Comparison of ENCODE assay signal across 7 mouse cellular contexts in genomic region chr5:67845190-67845691, GRCm38 (mm10). TPM values are rescaled to one million over a fixed set of nuclear protein-coding genes. Genes with fewer than 3 reads are reported as not detected.
DNase-seq lines count a peak whose midpoint lies in the region; ATAC-seq and TF ChIP-seq lines count a peak whose summit lies in the region.

No protein-coding gene starts in this region.

- in situ Hi-C loops in CH12.LX (cut with MboI; ENCODE audit: low pct_ligation_motif_present, low pct_unique_long_range_greater_than_20kb, low sequenced_read_pairs), result no loop called here

- 24% methylated on average over 8 of the region's 8 CpGs for WGBS in embryonic facial prominence, embryonic 15.5 days
- 3% methylated on average over 8 of the region's 8 CpGs for WGBS in kidney, embryonic 14.5 days
- 18% methylated on average over 8 of the region's 8 CpGs for WGBS in small intestine, adult 2 months

- no peaks in the 10 kb centered on the region; the same call in none of the 2 replicates for H3K79me2 ChIP-seq in CH12.LX (replicated peaks; ENCODE audit: control insufficient read depth, extremely low read depth, insufficient read depth, poor library complexity, severe bottlenecking)

- no peak for TF ChIP-seq EP300 in CH12.LX (IDR thresholded peaks at IDR 0.05; ENCODE audit: low read length)

- TF ChIP-seq RAD21 in CH12.LX (IDR thresholded peaks at IDR 0.05; ENCODE audit: low read depth, low read length), result no peak

- no peak for ATAC-seq in embryonic facial prominence, embryonic 15.5 days (ENCODE audit: insufficient number of reproducible peaks, low FRiP score, low TSS enrichment, low read depth)
- ATAC-seq in kidney, embryonic 14.5 days (ENCODE audit: low FRiP score, low TSS enrichment), result peak; percentile 14; the same call in 1 of the 2 replicates

- peaks cover 0 to 9% of the 10 kb centered on the region in 2 experiments for H3K36me3 ChIP-seq in CH12.LX (replicated peaks in 1 of 2; ENCODE audit: control insufficient read depth in 1 of 2, insufficient read depth in 1 of 2, low read length in 1 of 2)
- no peaks in the 10 kb centered on the region for H3K36me3 ChIP-seq in embryonic facial prominence, embryonic 15.5 days
- H3K36me3 ChIP-seq in kidney, embryonic 14.5 days (ENCODE audit: control insufficient read depth, insufficient read depth, low read length), result no peaks in the 10 kb centered on the region
- no peaks in the 10 kb centered on the region for H3K36me3 ChIP-seq in small intestine, adult 2 months (ENCODE audit: control insufficient read depth, insufficient read depth, low read length)

- H3K9ac ChIP-seq in CH12.LX (ENCODE audit: insufficient read depth, low read depth), result no peak overlapping the region
- H3K9ac ChIP-seq in embryonic facial prominence, embryonic 15.5 days, result no peak overlapping the region
- no peak overlapping the region for H3K9ac ChIP-seq in kidney, embryonic 14.5 days (ENCODE audit: low read depth, low read length)

- no peak overlapping the region for H3K27ac ChIP-seq in CH12.LX (ENCODE audit: insufficient read depth, low read depth)
- H3K27ac ChIP-seq in embryonic facial prominence, embryonic 15.5 days (replicated peaks), result no peak overlapping the region
- no peak overlapping the region for H3K27ac ChIP-seq in kidney, embryonic 14.5 days (ENCODE audit: low read depth, low read length)
- H3K27ac ChIP-seq in small intestine, adult 2 months (ENCODE audit: insufficient read depth, low read depth, low read length), result no peak overlapping the region

- dilution Hi-C loops in CH12.LX (cut with MboI; ENCODE audit: extremely low pct_ligation_motif_present, extremely low pct_unique_long_range_greater_than_20kb, low sequenced_read_pairs), result no loop called here

- H3K27me3 ChIP-seq in CH12.LX (replicated peaks), result no peaks in the 10 kb centered on the region
- no peaks in the 10 kb centered on the region for H3K27me3 ChIP-seq in embryonic facial prominence, embryonic 15.5 days
- no peaks in the 10 kb centered on the region for H3K27me3 ChIP-seq in kidney, embryonic 14.5 days (ENCODE audit: control insufficient read depth, insufficient read depth, low read length)
- H3K27me3 ChIP-seq in small intestine, adult 2 months (ENCODE audit: control insufficient read depth, insufficient read depth, low read length), result no peaks in the 10 kb centered on the region

- no peak overlapping the region for H3K4me3 ChIP-seq in CH12.LX (replicated peaks in 1 of 3; ENCODE audit: low read depth in 2 of 3, low read length in 2 of 3, poor library complexity in 1 of 3)
- peak overlapping the region; percentile 81; the same call in 1 of the 2 replicates for H3K4me3 ChIP-seq in embryonic facial prominence, embryonic 15.5 days (replicated peaks)
- peak overlapping the region; percentile 71 for H3K4me3 ChIP-seq in kidney, embryonic 14.5 days (ENCODE audit: low read length)
- peak overlapping the region; percentile 13 for H3K4me3 ChIP-seq in small intestine, adult 2 months (ENCODE audit: low read depth, low read length)

- peak overlapping the region; percentile 1; the same call in 1 of the 2 replicates for H3K4me2 ChIP-seq in CH12.LX (ENCODE audit: insufficient read depth, low read depth, poor library complexity, severe bottlenecking)
- peak overlapping the region; percentile 95; the same call in 1 of the 2 replicates for H3K4me2 ChIP-seq in embryonic facial prominence, embryonic 15.5 days (replicated peaks)
- H3K4me2 ChIP-seq in kidney, embryonic 14.5 days (replicated peaks; ENCODE audit: low read depth, low read length), result peak overlapping the region; percentile 85

- H3K9me3 ChIP-seq in CH12.LX (replicated peaks; ENCODE audit: low read length), result no peaks in the 10 kb centered on the region
- H3K9me3 ChIP-seq in embryonic facial prominence, embryonic 15.5 days (replicated peaks), result no peaks in the 10 kb centered on the region
- H3K9me3 ChIP-seq in kidney, embryonic 14.5 days (ENCODE audit: control insufficient read depth, low read length), result no peaks in the 10 kb centered on the region

- no peak for TF ChIP-seq POLR2A in CH12.LX (IDR thresholded peaks at IDR 0.05; ENCODE audit: low read depth, low read length)
- TF ChIP-seq POLR2A in small intestine, adult 2 months (IDR thresholded peaks at IDR 0.05; ENCODE audit: low read depth, low read length), result no peak

- no peak for TF ChIP-seq CTCF in CH12.LX (conservative IDR thresholded peaks at IDR 0.05 in 1 of 2, IDR thresholded peaks at IDR 0.05 in 1 of 2; ENCODE audit: low read depth in 2 of 2, low read length in 2 of 2)
- no peak for TF ChIP-seq CTCF in small intestine, adult 2 months (IDR thresholded peaks at IDR 0.05; ENCODE audit: extremely low read depth, insufficient read length, insufficient replicate concordance, low read depth, low read length)

- H3K4me1 ChIP-seq in CH12.LX (ENCODE audit: control insufficient read depth in 1 of 2, insufficient read depth in 2 of 2), result peaks cover 2 to 16% of the 10 kb centered on the region in 2 experiments; a peak in 3 of 4 replicates
- H3K4me1 ChIP-seq in embryonic facial prominence, embryonic 15.5 days, result peaks cover 5% of the 10 kb centered on the region; the same call in 1 of the 2 replicates
- peaks cover 14% of the 10 kb centered on the region; the same call in 1 of the 2 replicates for H3K4me1 ChIP-seq in kidney, embryonic 14.5 days (ENCODE audit: control insufficient read depth, insufficient read depth, low read length)
- peaks cover 16% of the 10 kb centered on the region for H3K4me1 ChIP-seq in small intestine, adult 2 months (ENCODE audit: control insufficient read depth, insufficient read depth, insufficient read length, low read length)

- peak; percentile 95 for DNase-seq in 416B (ENCODE audit: low read depth)
- no peak for DNase-seq in CH12.LX (ENCODE audit: extremely low read depth)
- peak; percentile 37 for DNase-seq in lung, postnatal 14 days
- DNase-seq in right cerebral cortex, adult 18-20 months, result no peak

TF ChIP-seq in CH12.LX, 34 proteins besides CTCF, POLR2A, EP300 and RAD21:
- TF ChIP-seq CHD1 (IDR thresholded peaks at IDR 0.05; ENCODE audit: low read depth, low read length), result no peak
- TF ChIP-seq ZNF384 (IDR thresholded peaks at IDR 0.05; ENCODE audit: low read depth, low read length), result no peak
- TF ChIP-seq MXI1 (IDR thresholded peaks at IDR 0.05; ENCODE audit: low read depth, low read length), result no peak
- no peak for TF ChIP-seq CHD2 (IDR thresholded peaks at IDR 0.05; ENCODE audit: low read length)
- TF ChIP-seq ZMIZ1 (IDR thresholded peaks at IDR 0.05; ENCODE audit: low read depth, low read length), result no peak

RNA-seq across cellular contexts. Expression of gene Atp8a1, which starts 2.0 kb away (rescaled TPM):
- total RNA-seq in CH12.LX (2012; rRNA removed) (8.4 and 11.2 TPM in 2 replicates), CH12.LX (2014; rRNA removed) (5.0 and 5.5 TPM in 2 replicates)
- polyA plus RNA-seq in CH12.LX (2012; ENCODE audit: insufficient read length, low read depth), result 4.4 and 4.8 TPM in 2 replicates
- polyA plus RNA-seq in embryonic facial prominence, embryonic 15.5 days (2015; fragmentation: Nextera tagmentation; extraction: Ambion mirVana), result 8.1 and 8.8 TPM in 2 replicates
- polyA plus RNA-seq in kidney, embryonic 14.5 days (2014; fragmentation: Nextera tagmentation; extraction: Ambion mirVana), result 9.4 and 17.8 TPM in 2 replicates
- polyA plus RNA-seq in small intestine, adult 2 months (2012; rRNA removed), result 13.5 and 18.6 TPM in 2 replicates

Comparison
In these comparisons a context has a peak if more than half of its experiments do, and no peak if none do; other contexts are left out.
1. DNase-seq: peak in 416B (single experiment) and lung, postnatal 14 days (single experiment); none in CH12.LX (single experiment) and right cerebral cortex, adult 18-20 months (single experiment).
2. H3K4me2 ChIP-seq: peak in every context shown above with its lines; median percentile 95 in embryonic facial prominence, embryonic 15.5 days; 85 in kidney, embryonic 14.5 days; 1 in CH12.LX.
3. H3K4me3 ChIP-seq: peak in embryonic facial prominence, embryonic 15.5 days (single experiment), kidney, embryonic 14.5 days (single experiment) and small intestine, adult 2 months (single experiment); none in CH12.LX (0 of 3).